In genomic region chr3:152484206-152484605, GRCm38 (mm10) we compare ENCODE assay signal across 9 mouse cellular contexts.
DNase-seq lines count a peak whose midpoint lies in the region; ATAC-seq and TF ChIP-seq lines count a peak whose summit lies in the region.
"Had no signal": no experiment of that assay in that cellular context is flagged by ENCODE, and none has a peak within 500 bp of the region (broad histone marks: within the 10 kb centered on the region; RNA-seq: fewer than 3 reads in every experiment).

No protein-coding gene starts in this region.

- H3K4me1 ChIP-seq in forebrain, embryonic 10.5 days = peaks cover 12% of the 10 kb centered on the region
- H3K4me1 ChIP-seq in forebrain, embryonic 11.5 days (replicated peaks; ENCODE audit: control insufficient read depth, insufficient read depth, low read length) = 0 out of 2 replicates have a peak, but pooled peaks cover 1% of the 10 kb centered on the region
- H3K4me1 ChIP-seq in midbrain, embryonic 15.5 days = peaks cover 6% of the 10 kb centered on the region
- H3K4me1 ChIP-seq in midbrain, embryonic 11.5 days (ENCODE audit: control insufficient read depth, insufficient read depth, low read length) = 0 out of 2 replicates have a peak, but pooled peaks cover 2% of the 10 kb centered on the region
- no peaks in the 10 kb centered on the region for H3K4me1 ChIP-seq in hindbrain, postnatal 0 days (ENCODE audit: insufficient read depth, low read length)

- no peaks in the 10 kb centered on the region for H3K36me3 ChIP-seq in forebrain, embryonic 10.5 days (replicated peaks)
- no peaks in the 10 kb centered on the region for H3K36me3 ChIP-seq in forebrain, embryonic 11.5 days (ENCODE audit: control insufficient read depth, insufficient read depth, low read length)
- H3K36me3 ChIP-seq in midbrain, embryonic 15.5 days (replicated peaks) = no peaks in the 10 kb centered on the region
- H3K36me3 ChIP-seq in midbrain, embryonic 11.5 days (ENCODE audit: control insufficient read depth, insufficient read depth, low read length) = no peaks in the 10 kb centered on the region
- H3K36me3 ChIP-seq in hindbrain, postnatal 0 days (ENCODE audit: insufficient read depth, low read length) = no peaks in the 10 kb centered on the region

- 78% methylated on average over 6 of the region's 6 CpGs for WGBS in forebrain, embryonic 10.5 days
- 68% methylated on average over 6 of the region's 6 CpGs for WGBS in forebrain, embryonic 11.5 days
- 53% methylated on average over 6 of the region's 6 CpGs for WGBS in midbrain, embryonic 15.5 days
- WGBS in midbrain, embryonic 11.5 days = 77% methylated on average over 6 of the region's 6 CpGs
- WGBS in hindbrain, postnatal 0 days = 36% methylated on average over 6 of the region's 6 CpGs

- H3K9me3 ChIP-seq in forebrain, embryonic 10.5 days = 0 out of 2 replicates have a peak, but pooled peaks cover 5% of the 10 kb centered on the region
- H3K9me3 ChIP-seq in forebrain, embryonic 11.5 days (ENCODE audit: control insufficient read depth, low read length) = no peaks in the 10 kb centered on the region
- no peaks in the 10 kb centered on the region for H3K9me3 ChIP-seq in midbrain, embryonic 15.5 days
- H3K9me3 ChIP-seq in midbrain, embryonic 11.5 days (ENCODE audit: control insufficient read depth, low read length) = no peaks in the 10 kb centered on the region
- H3K9me3 ChIP-seq in hindbrain, postnatal 0 days (ENCODE audit: low read length) = no peaks in the 10 kb centered on the region

- no peak for TF ChIP-seq CTCF in hindbrain, postnatal 0 days (IDR thresholded peaks at IDR 0.05; ENCODE audit: low read depth)

- 0 out of 2 replicates have a peak overlapping the region, but pooled peaks have one; percentile 20 for H3K27ac ChIP-seq in forebrain, embryonic 10.5 days
- H3K27ac ChIP-seq in forebrain, embryonic 11.5 days (ENCODE audit: low read depth, low read length) = no peak overlapping the region
- H3K27ac ChIP-seq in midbrain, embryonic 15.5 days = peak overlapping the region; percentile 51; the same call in 1 of the 2 replicates
- H3K27ac ChIP-seq in midbrain, embryonic 11.5 days (ENCODE audit: low read depth, low read length) = no peak overlapping the region
- H3K27ac ChIP-seq in hindbrain, postnatal 0 days = peak overlapping the region; percentile 75

- DNase-seq in forebrain, embryonic 10.5 days (ENCODE audit: extremely low spot score, low spot score) = no peak
- DNase-seq in forebrain, embryonic 11.5 days (ENCODE audit: low spot score) = no peak
- no peak for DNase-seq in midbrain, embryonic 11.5 days (ENCODE audit: low spot score, missing footprints)
- DNase-seq in hindbrain, postnatal 0 days (ENCODE audit: low spot score) = peak; percentile 57
- DNase-seq in right cerebral cortex, postnatal 25 days = peak; percentile 29
- no peak for DNase-seq in cerebellum, adult 9-11 months
- DNase-seq in heart, postnatal 4 days = no peak
- DNase-seq: lung, postnatal 36 days had no signal

- no peaks in the 10 kb centered on the region for H3K27me3 ChIP-seq in forebrain, embryonic 10.5 days (ENCODE audit: poor library complexity, severe bottlenecking)
- H3K27me3 ChIP-seq in forebrain, embryonic 11.5 days (ENCODE audit: control insufficient read depth, insufficient read depth, low read length) = no peaks in the 10 kb centered on the region
- no peaks in the 10 kb centered on the region for H3K27me3 ChIP-seq in midbrain, embryonic 15.5 days (replicated peaks)
- H3K27me3 ChIP-seq in midbrain, embryonic 11.5 days (ENCODE audit: control insufficient read depth, insufficient read depth, low read length) = no peaks in the 10 kb centered on the region
- no peaks in the 10 kb centered on the region for H3K27me3 ChIP-seq in hindbrain, postnatal 0 days (ENCODE audit: insufficient read depth, low read length)

- H3K4me3 ChIP-seq in forebrain, embryonic 10.5 days = no peak overlapping the region
- no peak overlapping the region for H3K4me3 ChIP-seq in forebrain, embryonic 11.5 days (ENCODE audit: low read depth, low read length)
- H3K4me3 ChIP-seq in midbrain, embryonic 15.5 days = no peak overlapping the region
- H3K4me3 ChIP-seq in midbrain, embryonic 11.5 days (ENCODE audit: low read depth, low read length) = no peak overlapping the region
- H3K4me3 ChIP-seq in hindbrain, postnatal 0 days (ENCODE audit: low read length) = no peak overlapping the region

- no peak overlapping the region for H3K9ac ChIP-seq in forebrain, embryonic 11.5 days (ENCODE audit: low read length)
- H3K9ac ChIP-seq in midbrain, embryonic 15.5 days = no peak overlapping the region
- no peak overlapping the region for H3K9ac ChIP-seq in midbrain, embryonic 11.5 days (ENCODE audit: low read length)
- H3K9ac ChIP-seq in hindbrain, postnatal 0 days (replicated peaks; ENCODE audit: low read length) = no peak overlapping the region

- ATAC-seq in forebrain, embryonic 11.5 days (replicated peaks; ENCODE audit: low FRiP score) = no peak
- ATAC-seq in midbrain, embryonic 15.5 days (replicated peaks) = peak; percentile 53; the same call in 1 of the 2 replicates
- ATAC-seq in midbrain, embryonic 11.5 days (ENCODE audit: low FRiP score) = no peak
- peak; percentile 79 for ATAC-seq in hindbrain, postnatal 0 days

- no peak overlapping the region for H3K4me2 ChIP-seq in forebrain, embryonic 11.5 days (ENCODE audit: low read depth, low read length, severe bottlenecking)
- no peak overlapping the region for H3K4me2 ChIP-seq in midbrain, embryonic 15.5 days
- no peak overlapping the region for H3K4me2 ChIP-seq in midbrain, embryonic 11.5 days
- no peak overlapping the region for H3K4me2 ChIP-seq in hindbrain, postnatal 0 days (ENCODE audit: low read depth, low read length)

Comparison
In these comparisons a context has a peak if more than half of its experiments do, and no peak if none do; other contexts are left out.
1. H3K27ac ChIP-seq: peak in forebrain, embryonic 10.5 days (single experiment), midbrain, embryonic 15.5 days (single experiment) and hindbrain, postnatal 0 days (single experiment); none in forebrain, embryonic 11.5 days (single experiment) and midbrain, embryonic 11.5 days (single experiment).
2. ATAC-seq: peak in midbrain, embryonic 15.5 days (single experiment) and hindbrain, postnatal 0 days (single experiment); none in forebrain, embryonic 11.5 days (single experiment) and midbrain, embryonic 11.5 days (single experiment).
3. DNase-seq: peak in hindbrain, postnatal 0 days (single experiment) and right cerebral cortex, postnatal 25 days (single experiment); none in forebrain, embryonic 10.5 days (single experiment), forebrain, embryonic 11.5 days (single experiment), midbrain, embryonic 11.5 days (single experiment), cerebellum, adult 9-11 months (single experiment) and heart, postnatal 4 days (single experiment).